Mouse (Mus musculus) G1E (cell line): ENCODE measurements around the gene Nsrp1. TPM values are rescaled to one million over a fixed set of nuclear protein-coding genes. Genes with fewer than 3 reads are reported as not detected.

Experiments
- ATAC-seq: 2 replicates; pipeline ENCODE4 v1.8.0; 2016; ENCODE audit warnings: mild to moderate bottlenecking; ENCODE audit not compliant: insufficient number of reproducible peaks, poor library complexity, low FRiP score, severe bottlenecking; ENCODE audit errors: extremely low read depth
- DNase-seq: peaks from one replicate; pipeline ENCODE4 v3.0.0; 2012; ENCODE audit warnings: low spot score
- H3K27me3 ChIP-seq: 2 replicates; pipeline ENCODE4 v1.6.1; 2012; ENCODE audit warnings: mild to moderate bottlenecking, low read length, inconsistent platforms; ENCODE audit not compliant: insufficient read depth
- H3K36me3 ChIP-seq: replicated peaks from 2 replicates; pipeline ENCODE3; 2012; ENCODE audit warnings: mild to moderate bottlenecking, inconsistent platforms
- H3K4me1 ChIP-seq: 2 replicates; pipeline ENCODE4 v1.6.1; 2012; ENCODE audit warnings: low read depth, low read length, inconsistent platforms, mixed read lengths; ENCODE audit not compliant: insufficient read depth
- H3K4me3 ChIP-seq: 2 replicates; pipeline ENCODE4 v1.5.1; 2012; ENCODE audit warnings: low read depth, mild to moderate bottlenecking, inconsistent platforms, low read length, moderate library complexity, mixed read lengths
- H3K9me3 ChIP-seq: replicated peaks from 2 replicates; pipeline ENCODE4 v1.6.1; 2012; ENCODE audit warnings: inconsistent platforms
- CTCF ChIP-seq: IDR thresholded peaks from 2 replicates; pipeline ENCODE4 v1.5.1; 2012; ENCODE audit warnings: low read depth, low read length, inconsistent platforms, mixed read lengths
- GATA1 ChIP-seq: IDR thresholded peaks from 2 replicates; pipeline ENCODE4 v1.6.1; 2012; ENCODE audit warnings: borderline replicate concordance, low read length, inconsistent platforms, mixed read lengths
- GATA2 ChIP-seq: IDR thresholded peaks from 2 replicates; pipeline ENCODE4 v1.6.1; 2012; ENCODE audit warnings: low read depth, low read length, inconsistent platforms, borderline replicate concordance
- POLR2AphosphoS5 ChIP-seq: IDR thresholded peaks from 2 replicates; pipeline ENCODE4 v1.6.1; 2012; ENCODE audit warnings: low read depth, low read length, inconsistent platforms; ENCODE audit not compliant: insufficient replicate concordance
- TAL1 ChIP-seq: conservative IDR thresholded peaks from 2 replicates; pipeline ENCODE4 v1.6.1; 2012; ENCODE audit warnings: low read depth, low read length, inconsistent platforms, mixed read lengths
- polyA plus RNA-seq: library from polyadenylated mRNA; stranded (reverse); fragments of >175 nt; gene quantifications from 2 replicates; pipeline ENCODE4 v1.2.3, GENCODE M21; 2012
- total RNA-seq, 2 experiments: library from RNA; stranded (forward) in 1 of 2; stranded (reverse) in 1 of 2; fragments of 200-1000 nt in 1 of 2; fragments of >200 nt in 1 of 2; fragmentation: Nextera tagmentation in 1 of 2; gene quantifications; 2 replicates each; pipeline ENCODE4 v1.2.3; 2014 to 2017

The Nsrp1 gene
- total and polyA plus RNA-seq, 3 experiments = 5.4 to 77.7 (median 28.7) TPM

GRCm38 (mm10) chr11:77009069-77010025 lies 68.9 kb downstream of the Nsrp1 start:
- H3K27me3 ChIP-seq = peaks cover 56% of the 10 kb centered on the region
- ATAC-seq (no peak), DNase-seq (no peak)
- H3K9me3 ChIP-seq = no peaks in the 10 kb centered on the region
- no peaks in the 10 kb centered on the region for H3K4me1 ChIP-seq
- H3K4me3 ChIP-seq = no peak overlapping the region
- H3K36me3 ChIP-seq = no peaks in the 10 kb centered on the region
- no peak for TF ChIP-seq CTCF

GRCm38 (mm10) chr11:77006616-77007015 lies 71.6 kb downstream of the Nsrp1 start:
- no peaks in the 10 kb centered on the region for H3K4me1 ChIP-seq
- no peak overlapping the region for H3K4me3 ChIP-seq
- no peak for ATAC-seq
- H3K27me3 ChIP-seq = peaks cover 65% of the 10 kb centered on the region
- DNase-seq = no peak
- H3K36me3 ChIP-seq = no peaks in the 10 kb centered on the region
- H3K9me3 ChIP-seq = no peaks in the 10 kb centered on the region
- TF ChIP-seq POLR2AphosphoS5 = no peak

DNA sequence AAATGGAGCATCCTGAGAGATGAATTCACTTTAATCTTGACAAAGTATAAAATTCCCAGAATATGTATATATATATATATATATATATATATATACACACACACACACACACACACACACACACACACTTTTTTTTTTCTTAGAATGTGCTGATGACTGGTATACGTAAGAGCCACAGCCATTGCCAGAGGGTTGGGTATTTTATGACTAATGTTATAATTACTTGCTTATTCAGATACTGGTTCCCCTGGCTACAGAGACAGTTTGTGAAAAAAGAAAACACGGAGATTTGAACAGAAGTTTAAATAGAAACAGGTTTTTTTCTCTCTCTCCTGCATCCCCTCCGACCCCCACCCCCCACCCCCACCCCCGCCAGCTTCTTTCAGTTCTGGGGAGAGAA lies 72.4 kb downstream of the Nsrp1 start:
- H3K4me3 ChIP-seq = no peak overlapping the region
- TF ChIP-seq CTCF = no peak
- no peak for ATAC-seq
- no peaks in the 10 kb centered on the region for H3K4me1 ChIP-seq
- H3K27me3 ChIP-seq = peaks cover 65% of the 10 kb centered on the region
- no peaks in the 10 kb centered on the region for H3K9me3 ChIP-seq
- no peak for DNase-seq
- no peaks in the 10 kb centered on the region for H3K36me3 ChIP-seq

- no peaks in the 10 kb centered on the region for H3K9me3 ChIP-seq
- peaks cover 7% of the 10 kb centered on the region for H3K4me1 ChIP-seq
- no peak for TF ChIP-seq GATA1
- TF ChIP-seq CTCF = no peak
- no peak for TF ChIP-seq TAL1
- TF ChIP-seq POLR2AphosphoS5 = no peak
- no peak for TF ChIP-seq GATA2
- H3K36me3 ChIP-seq = no peaks in the 10 kb centered on the region
- H3K4me3 ChIP-seq = no peak overlapping the region
- ATAC-seq (no peak), DNase-seq (no peak)
- peaks cover 77% of the 10 kb centered on the region for H3K27me3 ChIP-seq
These were observed 75.9 kb downstream of the Nsrp1 start for GRCm38 (mm10) chr11:77002361-77002760.

DNA sequence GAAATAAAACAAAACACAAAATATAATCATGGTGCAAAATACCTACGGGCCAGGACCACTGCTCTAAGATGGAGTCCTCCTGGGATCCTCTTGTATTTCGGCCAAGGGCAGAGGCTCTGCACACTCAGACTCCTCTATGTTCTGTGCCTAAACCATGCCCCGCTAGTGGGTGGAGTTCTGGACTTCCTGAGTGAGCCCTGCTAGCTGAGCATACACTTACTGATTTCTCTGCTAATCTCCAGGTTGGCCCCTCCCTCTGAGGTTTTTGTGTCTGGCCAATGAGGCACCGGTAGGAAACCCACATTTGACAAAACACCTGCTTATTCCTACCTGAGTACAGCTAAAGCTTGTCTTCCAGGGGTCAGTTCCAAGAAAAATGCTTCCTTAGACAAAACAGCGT lies 77.5 kb downstream of the Nsrp1 start:
- TF ChIP-seq GATA1 (no peak), POLR2AphosphoS5 (no peak), CTCF (no peak), GATA2 (no peak), TAL1 (no peak)
- Histone ChIP-seq H3K4me1 (peaks cover 19% of the 10 kb centered on the region), H3K9me3 (no peaks in the 10 kb centered on the region)

GRCm38 (mm10) chr11:76998705-76999226 lies 79.5 kb downstream of the Nsrp1 start:
- no peak for DNase-seq
- Histone ChIP-seq H3K4me1 (peaks cover 19% of the 10 kb centered on the region), H3K36me3 (no peaks in the 10 kb centered on the region), H3K9me3 (no peaks in the 10 kb centered on the region), H3K27me3 (peaks cover 78% of the 10 kb centered on the region), H3K4me3 (no peak overlapping the region)
- ATAC-seq = no peak
- TF ChIP-seq TAL1 = no peak
- no peak for TF ChIP-seq GATA1
- no peak for TF ChIP-seq CTCF
- no peak for TF ChIP-seq POLR2AphosphoS5
- TF ChIP-seq GATA2 = no peak

More for the DNA sequence above, 77.5 kb downstream of the Nsrp1 start:
- Histone ChIP-seq H3K36me3 (no peaks in the 10 kb centered on the region), H3K4me3 (no peak overlapping the region), H3K27me3 (peaks cover 84% of the 10 kb centered on the region)
- no peak for DNase-seq
- ATAC-seq = no peak
